Comparison of ENCODE assay signal across 9 mouse cellular contexts in the genomic region with DNA sequence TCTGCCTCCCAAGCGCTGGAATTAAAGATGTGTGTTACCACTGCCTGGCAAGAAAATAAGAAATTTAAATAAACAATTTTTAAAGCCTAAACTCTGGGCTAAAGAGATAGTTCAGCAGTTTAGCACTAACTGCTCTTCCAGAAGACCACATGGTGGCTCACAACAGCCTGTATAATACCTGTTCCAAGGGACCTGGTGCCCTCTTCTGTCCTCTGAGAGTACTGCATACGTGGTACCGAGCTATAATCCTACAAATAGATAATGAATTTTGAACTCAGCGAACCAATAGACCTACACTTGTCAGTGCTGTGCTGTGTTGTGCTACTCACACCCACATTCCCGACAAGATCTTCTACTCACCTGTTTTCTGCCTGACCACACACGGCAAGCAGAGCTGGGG. TPM values are rescaled to one million over a fixed set of nuclear protein-coding genes. Genes with fewer than 3 reads are reported as not detected.
A peak's percentile ranks its signal among the peaks of the same experiment; 100 is the strongest.
DNase-seq lines count a peak whose midpoint lies in the region; ATAC-seq and TF ChIP-seq lines count a peak whose summit lies in the region.
"Had no signal": no experiment of that assay in that cellular context is flagged by ENCODE, and none has a peak within 500 bp of the region (broad histone marks: within the 10 kb centered on the region; RNA-seq: fewer than 3 reads in every experiment).

No protein-coding gene starts in this region.

- 12% methylated on average over 6 of the region's 6 CpGs for WGBS in embryonic facial prominence, embryonic 10.5 days
- 5% methylated on average over 6 of the region's 6 CpGs for WGBS in heart, embryonic 14.5 days
- 7% methylated on average over 6 of the region's 6 CpGs for WGBS in kidney, postnatal 0 days
- WGBS in neural tube, embryonic 14.5 days, result 13% methylated on average over 6 of the region's 6 CpGs

- no peak overlapping the region for H3K27ac ChIP-seq in embryonic facial prominence, embryonic 10.5 days (replicated peaks)
- H3K27ac ChIP-seq in heart, embryonic 14.5 days (replicated peaks in 1 of 2; ENCODE audit: control insufficient read depth in 1 of 2, insufficient read depth in 1 of 2, low read depth in 2 of 2, low read length in 2 of 2), result no peak overlapping the region
- no peak overlapping the region for H3K27ac ChIP-seq in kidney, postnatal 0 days
- no peak overlapping the region for H3K27ac ChIP-seq in neural tube, embryonic 14.5 days (ENCODE audit: low read depth, low read length)
- H3K27ac ChIP-seq: heart, embryonic 13.5 days had no signal

- H3K4me3 ChIP-seq in embryonic facial prominence, embryonic 10.5 days, result no peak overlapping the region
- no peak overlapping the region for H3K4me3 ChIP-seq in heart, embryonic 14.5 days (ENCODE audit: control insufficient read depth in 1 of 2, insufficient read depth in 1 of 2, low read depth in 1 of 2, low read length in 2 of 2)
- H3K4me3 ChIP-seq in kidney, postnatal 0 days (replicated peaks; ENCODE audit: low read depth, low read length), result no peak overlapping the region
- no peak overlapping the region for H3K4me3 ChIP-seq in neural tube, embryonic 14.5 days (ENCODE audit: low read depth, low read length)
- H3K4me3 ChIP-seq: heart, embryonic 13.5 days had no signal

- peak; percentile 67 to 76 for DNase-seq in CD8-positive naive resting alpha-beta T cell, adult 2 months (ENCODE audit: low read depth in 2 of 2, low spot score in 2 of 2)
- DNase-seq in adrenal gland, adult 2 months, result peak; percentile 72
- DNase-seq in embryonic facial prominence, embryonic 10.5 days (ENCODE audit: low spot score), result peak; percentile 70
- peak; percentile 90 for DNase-seq in kidney, postnatal 0 days (ENCODE audit: low spot score)
- peak; percentile 67 to 80 for DNase-seq in lung, adult 18-20 months
- DNase-seq in thymus, postnatal 36 days, result peak; percentile 60 to 72

- H3K9ac ChIP-seq in heart, embryonic 14.5 days (ENCODE audit: low read length), result no peak overlapping the region
- H3K9ac ChIP-seq in kidney, postnatal 0 days (ENCODE audit: low read depth, low read length), result no peak overlapping the region
- H3K9ac ChIP-seq in neural tube, embryonic 14.5 days (replicated peaks; ENCODE audit: low read depth, low read length), result no peak overlapping the region
- H3K9ac ChIP-seq: heart, embryonic 13.5 days had no signal

- no peak overlapping the region for H3K4me2 ChIP-seq in heart, embryonic 14.5 days (ENCODE audit: low read length)
- H3K4me2 ChIP-seq in kidney, postnatal 0 days (ENCODE audit: low read length), result no peak overlapping the region
- H3K4me2 ChIP-seq in neural tube, embryonic 14.5 days (ENCODE audit: low read depth, low read length), result no peak overlapping the region
- H3K4me2 ChIP-seq: heart, embryonic 13.5 days had no signal

- TF ChIP-seq CTCF in kidney, postnatal 0 days (IDR thresholded peaks at IDR 0.05; ENCODE audit: low read depth), result peak; percentile 96

- no peaks in the 10 kb centered on the region for H3K36me3 ChIP-seq in embryonic facial prominence, embryonic 10.5 days (replicated peaks)
- no peaks in the 10 kb centered on the region for H3K36me3 ChIP-seq in heart, embryonic 14.5 days (ENCODE audit: control insufficient read depth, insufficient read depth, low read length)
- H3K36me3 ChIP-seq in kidney, postnatal 0 days (ENCODE audit: insufficient read depth, low read length), result no peaks in the 10 kb centered on the region
- H3K36me3 ChIP-seq in neural tube, embryonic 14.5 days (ENCODE audit: control insufficient read depth, insufficient read depth, low read length), result no peaks in the 10 kb centered on the region
- H3K36me3 ChIP-seq: heart, embryonic 13.5 days had no signal

- H3K27me3 ChIP-seq in embryonic facial prominence, embryonic 10.5 days (replicated peaks; ENCODE audit: low read depth, poor library complexity, severe bottlenecking), result no peaks in the 10 kb centered on the region
- H3K27me3 ChIP-seq in heart, embryonic 14.5 days (ENCODE audit: control insufficient read depth, insufficient read depth, low read length), result no peaks in the 10 kb centered on the region
- H3K27me3 ChIP-seq in kidney, postnatal 0 days (ENCODE audit: insufficient read depth, low read length), result no peaks in the 10 kb centered on the region
- no peaks in the 10 kb centered on the region for H3K27me3 ChIP-seq in neural tube, embryonic 14.5 days (ENCODE audit: control insufficient read depth, insufficient read depth, low read length)
- H3K27me3 ChIP-seq: heart, embryonic 13.5 days had no signal

- H3K9me3 ChIP-seq in embryonic facial prominence, embryonic 10.5 days, result no peaks in the 10 kb centered on the region
- H3K9me3 ChIP-seq in heart, embryonic 14.5 days (ENCODE audit: control insufficient read depth, low read length), result no peaks in the 10 kb centered on the region
- no peaks in the 10 kb centered on the region for H3K9me3 ChIP-seq in kidney, postnatal 0 days (replicated peaks; ENCODE audit: low read length)
- no peaks in the 10 kb centered on the region for H3K9me3 ChIP-seq in neural tube, embryonic 14.5 days (ENCODE audit: control insufficient read depth, low read length)
- H3K9me3 ChIP-seq: heart, embryonic 13.5 days had no signal

- no peaks in the 10 kb centered on the region for H3K4me1 ChIP-seq in embryonic facial prominence, embryonic 10.5 days
- peaks cover 0 to 4% of the 10 kb centered on the region in 2 experiments; a peak in 1 of 4 replicates for H3K4me1 ChIP-seq in heart, embryonic 14.5 days (ENCODE audit: control insufficient read depth in 2 of 2, insufficient read depth in 2 of 2, low read length in 2 of 2)
- no peaks in the 10 kb centered on the region for H3K4me1 ChIP-seq in kidney, postnatal 0 days (replicated peaks; ENCODE audit: insufficient read depth, low read length)
- H3K4me1 ChIP-seq in neural tube, embryonic 14.5 days (ENCODE audit: control insufficient read depth, insufficient read depth, low read length), result no peaks in the 10 kb centered on the region; the same call in 1 of the 2 replicates

- ATAC-seq in heart, embryonic 14.5 days (ENCODE audit: insufficient number of reproducible peaks, insufficient read depth, low FRiP score, low read depth), result peak; percentile 49; the same call in 1 of the 2 replicates
- ATAC-seq in kidney, postnatal 0 days (replicated peaks; ENCODE audit: low FRiP score, low read depth), result peak; percentile 61; the same call in 1 of the 2 replicates
- peak; percentile 76; the same call in 1 of the 2 replicates for ATAC-seq in neural tube, embryonic 14.5 days (ENCODE audit: low read depth)

RNA-seq across cellular contexts. Expression of gene Nicn1, which starts 5.8 kb away (rescaled TPM):
- 10 to 100 TPM; 17.5 to 24.9 TPM for total RNA-seq in adrenal gland, adult 2 months (2021)
- polyA plus RNA-seq in adrenal gland, adult 2 months (2012; rRNA removed), result 16.6 and 18.8 TPM in 2 replicates
- 38.3 and 39.3 TPM in 2 replicates for polyA plus RNA-seq in embryonic facial prominence, embryonic 10.5 days (2016; fragmentation: Nextera tagmentation; extraction: Ambion mirVana)
- 26.5 and 29.1 TPM in 2 replicates for polyA plus RNA-seq in heart, embryonic 14.5 days (2014; fragmentation: Nextera tagmentation; extraction: Ambion mirVana)
- polyA plus RNA-seq in kidney, postnatal 0 days (2015; fragmentation: Nextera tagmentation; extraction: Ambion mirVana), result 30.1 and 34.5 TPM in 2 replicates
- 130 and 165 TPM in 2 replicates for polyA plus RNA-seq in neural tube, embryonic 14.5 days (2014; fragmentation: Nextera tagmentation; extraction: Ambion mirVana)

RNA-seq across cellular contexts. Expression of gene Amt, which starts 12.2 kb away (rescaled TPM):
- 1 to 10 TPM; 3.3 to 5.5 TPM for total RNA-seq in adrenal gland, adult 2 months (2021)
- polyA plus RNA-seq in adrenal gland, adult 2 months (2012; rRNA removed), result 2.2 and 2.6 TPM in 2 replicates
- polyA plus RNA-seq in embryonic facial prominence, embryonic 10.5 days (2016; fragmentation: Nextera tagmentation; extraction: Ambion mirVana), result 35.9 and 40.8 TPM in 2 replicates
- 10.4 and 11.2 TPM in 2 replicates for polyA plus RNA-seq in heart, embryonic 14.5 days (2014; fragmentation: Nextera tagmentation; extraction: Ambion mirVana)
- polyA plus RNA-seq in kidney, postnatal 0 days (2015; fragmentation: Nextera tagmentation; extraction: Ambion mirVana), result 50.5 and 51.2 TPM in 2 replicates
- polyA plus RNA-seq in neural tube, embryonic 14.5 days (2014; fragmentation: Nextera tagmentation; extraction: Ambion mirVana), result 24.7 and 27.9 TPM in 2 replicates

RNA-seq across cellular contexts. Expression of gene Dag1, which starts 20.7 kb away (rescaled TPM):
- total RNA-seq in adrenal gland, adult 2 months (2021), result 100 to 1,000 TPM; 143 to 148 TPM
- 59.3 and 86.5 TPM in 2 replicates for polyA plus RNA-seq in adrenal gland, adult 2 months (2012; rRNA removed)
- 70.1 and 73.9 TPM in 2 replicates for polyA plus RNA-seq in embryonic facial prominence, embryonic 10.5 days (2016; fragmentation: Nextera tagmentation; extraction: Ambion mirVana)
- 143 and 146 TPM in 2 replicates for polyA plus RNA-seq in heart, embryonic 14.5 days (2014; fragmentation: Nextera tagmentation; extraction: Ambion mirVana)
- polyA plus RNA-seq in kidney, postnatal 0 days (2015; fragmentation: Nextera tagmentation; extraction: Ambion mirVana), result 165 and 170 TPM in 2 replicates
- polyA plus RNA-seq in neural tube, embryonic 14.5 days (2014; fragmentation: Nextera tagmentation; extraction: Ambion mirVana), result 58.6 and 74.6 TPM in 2 replicates

RNA-seq across cellular contexts. Expression of gene Rhoa, which starts 21.5 kb away (rescaled TPM):
- total RNA-seq in adrenal gland, adult 2 months (2021), result 100 to 1,000 TPM; 355 to 363 TPM
- 169 and 187 TPM in 2 replicates for polyA plus RNA-seq in adrenal gland, adult 2 months (2012; rRNA removed)
- polyA plus RNA-seq in embryonic facial prominence, embryonic 10.5 days (2016; fragmentation: Nextera tagmentation; extraction: Ambion mirVana), result 240 and 243 TPM in 2 replicates
- 229 and 289 TPM in 2 replicates for polyA plus RNA-seq in heart, embryonic 14.5 days (2014; fragmentation: Nextera tagmentation; extraction: Ambion mirVana)
- polyA plus RNA-seq in kidney, postnatal 0 days (2015; fragmentation: Nextera tagmentation; extraction: Ambion mirVana), result 448 and 489 TPM in 2 replicates
- 151 and 173 TPM in 2 replicates for polyA plus RNA-seq in neural tube, embryonic 14.5 days (2014; fragmentation: Nextera tagmentation; extraction: Ambion mirVana)

RNA-seq across cellular contexts. Expression of gene Tcta, which starts 21.6 kb away (rescaled TPM):
- 10 to 100 TPM; 31.3 to 56.7 TPM for total RNA-seq in adrenal gland, adult 2 months (2021)
- 42.8 and 46.3 TPM in 2 replicates for polyA plus RNA-seq in adrenal gland, adult 2 months (2012; rRNA removed)
- 14.4 and 14.7 TPM in 2 replicates for polyA plus RNA-seq in embryonic facial prominence, embryonic 10.5 days (2016; fragmentation: Nextera tagmentation; extraction: Ambion mirVana)
- 36.5 and 39.4 TPM in 2 replicates for polyA plus RNA-seq in heart, embryonic 14.5 days (2014; fragmentation: Nextera tagmentation; extraction: Ambion mirVana)
- polyA plus RNA-seq in kidney, postnatal 0 days (2015; fragmentation: Nextera tagmentation; extraction: Ambion mirVana), result 47.5 and 49.0 TPM in 2 replicates
- polyA plus RNA-seq in neural tube, embryonic 14.5 days (2014; fragmentation: Nextera tagmentation; extraction: Ambion mirVana), result 55.2 and 60.8 TPM in 2 replicates
